Mouse (Mus musculus): ENCODE measurements around the gene Echs1.

DNA sequence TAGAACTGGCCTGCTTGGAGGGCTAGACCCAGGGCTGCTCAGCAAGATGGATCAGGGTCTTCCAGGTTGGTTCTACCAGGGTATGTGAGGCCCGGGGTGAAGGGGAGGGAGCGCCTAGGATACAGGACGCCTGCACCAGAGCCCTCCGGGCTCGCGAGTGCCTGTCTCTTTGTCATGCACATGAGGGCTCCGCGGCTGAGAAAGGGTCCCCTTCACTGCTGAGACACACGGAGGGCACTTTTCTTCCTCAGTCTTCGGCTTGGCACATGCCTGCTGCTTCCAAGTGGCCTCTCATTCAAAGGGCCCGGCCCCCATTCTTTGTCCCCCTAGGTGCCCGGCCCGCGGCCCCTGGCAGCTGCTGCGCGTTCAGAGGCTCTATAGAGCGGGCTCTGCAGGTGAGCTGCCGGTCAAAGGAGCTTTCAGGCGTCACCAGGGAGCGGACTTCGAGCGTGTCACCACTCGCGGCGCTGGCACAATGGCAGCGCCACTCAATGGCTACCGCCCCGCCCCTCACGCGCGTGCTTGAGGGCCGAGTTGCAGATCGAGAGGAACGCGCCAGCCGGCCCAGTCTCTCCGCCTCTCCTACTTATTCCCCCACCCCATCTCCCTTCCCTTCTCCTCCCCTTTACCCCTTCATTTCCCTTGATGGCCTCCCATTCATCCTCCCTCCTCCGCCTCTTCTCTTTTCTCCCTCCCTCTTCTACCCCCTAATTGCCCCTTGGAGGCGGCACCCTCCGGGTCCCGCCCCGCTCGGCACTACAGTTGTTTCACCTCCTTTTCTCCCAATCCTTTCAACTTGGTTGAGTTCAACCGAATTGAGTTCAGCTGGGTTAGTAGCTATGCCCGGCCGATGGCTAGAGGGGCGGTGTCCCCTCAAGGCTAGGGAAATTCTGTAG is 55.1 kb downstream of the Echs1 start:
- TF ChIP-seq GATA1 (IDR thresholded peaks at IDR 0.05; ENCODE audit: borderline replicate concordance, low read length) (no peak), FLI1 (IDR thresholded peaks at IDR 0.05; ENCODE audit: low read length) (no peak)

Measured in megakaryocyte, embryonic 14.5 days (primary cell).